ENCODE assay signal across 22 mouse cellular contexts in genomic region chr2:37799137-37799536, GRCm38 (mm10). TPM values are rescaled to one million over a fixed set of nuclear protein-coding genes. Genes with fewer than 3 reads are reported as not detected.
DNase-seq lines count a peak whose midpoint lies in the region; ATAC-seq and TF ChIP-seq lines count a peak whose summit lies in the region.
"Had no signal": no experiment of that assay in that cellular context is flagged by ENCODE, and none has a peak within 500 bp of the region (broad histone marks: within the 10 kb centered on the region; RNA-seq: fewer than 3 reads in every experiment).

No protein-coding gene starts in this region.

- peak overlapping the region; percentile 74 for H3K27ac ChIP-seq in heart, embryonic 10.5 days
- no peak overlapping the region for H3K27ac ChIP-seq in heart, embryonic 12.5 days (ENCODE audit: poor library complexity, severe bottlenecking)
- peak overlapping the region; percentile 28; the same call in 1 of the 2 replicates for H3K27ac ChIP-seq in layer of hippocampus, adult 2 months
- H3K27ac ChIP-seq: forebrain, embryonic 15.5 days; heart, embryonic 15.5 days; hindbrain, postnatal 0 days; liver, embryonic 12.5 days; midbrain, embryonic 13.5 days; stomach, embryonic 15.5 days had no signal

- peak; percentile 56 for DNase-seq in adrenal gland, adult 2 months
- no peak for DNase-seq in adrenal gland, postnatal 25 days
- DNase-seq in heart, embryonic 10.5 days (ENCODE audit: low spot score), result no peak
- DNase-seq in layer of hippocampus, adult 2 months (ENCODE audit: low spot score in 2 of 2), result no peak
- no peak for DNase-seq in layer of hippocampus, adult 18-20 months (ENCODE audit: low spot score in 2 of 2)
- peak; percentile 71 for DNase-seq in retina, embryonic 14.5 days (ENCODE audit: low spot score)
- DNase-seq in right cerebral cortex, postnatal 10 days (ENCODE audit: low spot score in 2 of 2), result no peak
- DNase-seq: cerebellum, adult 11 months; kidney, adult 18-20 months; layer of hippocampus, postnatal 36 days; lung, embryonic 14.5 days; lung, postnatal 4 days; spleen, adult 18-20 months had no signal

- H3K4me2 ChIP-seq in heart, embryonic 12.5 days, result no peak overlapping the region
- H3K4me2 ChIP-seq: forebrain, embryonic 15.5 days; heart, embryonic 15.5 days; liver, embryonic 12.5 days; lung, embryonic 14.5 days; midbrain, embryonic 13.5 days; stomach, embryonic 15.5 days had no signal

- no peak overlapping the region for H3K9ac ChIP-seq in heart, embryonic 12.5 days
- H3K9ac ChIP-seq: forebrain, embryonic 15.5 days; heart, embryonic 15.5 days; liver, embryonic 12.5 days; lung, embryonic 14.5 days; midbrain, embryonic 13.5 days; stomach, embryonic 15.5 days had no signal

- no peak overlapping the region for H3K4me3 ChIP-seq in heart, embryonic 10.5 days
- H3K4me3 ChIP-seq in heart, embryonic 12.5 days, result no peak overlapping the region
- H3K4me3 ChIP-seq in layer of hippocampus, adult 2 months, result no peak overlapping the region
- H3K4me3 ChIP-seq: forebrain, embryonic 15.5 days; heart, embryonic 15.5 days; liver, embryonic 12.5 days; midbrain, embryonic 13.5 days; stomach, embryonic 15.5 days had no signal

- H3K36me3 ChIP-seq in heart, embryonic 10.5 days, result peaks cover 42% of the 10 kb centered on the region
- H3K36me3 ChIP-seq in heart, embryonic 12.5 days, result peaks cover 5% of the 10 kb centered on the region

- no peak for TF ChIP-seq CTCF in layer of hippocampus, adult 2 months (conservative IDR thresholded peaks at IDR 0.05)

- 71% methylated on average over 6 of the region's 6 CpGs for WGBS in heart, embryonic 10.5 days
- 53% methylated on average over 6 of the region's 6 CpGs for WGBS in heart, embryonic 12.5 days

- no peak for ATAC-seq in heart, embryonic 12.5 days (ENCODE audit: insufficient number of reproducible peaks, low FRiP score)
- ATAC-seq: liver, embryonic 12.5 days had no signal

- no peaks in the 10 kb centered on the region for H3K27me3 ChIP-seq in heart, embryonic 10.5 days (ENCODE audit: insufficient read depth, poor library complexity, severe bottlenecking)
- H3K27me3 ChIP-seq in heart, embryonic 12.5 days (replicated peaks), result 0 out of 2 replicates have a peak, but pooled peaks cover 4% of the 10 kb centered on the region
- H3K27me3 ChIP-seq: forebrain, embryonic 15.5 days; midbrain, embryonic 13.5 days had no signal

- H3K9me3 ChIP-seq in heart, embryonic 10.5 days, result no peaks in the 10 kb centered on the region
- H3K9me3 ChIP-seq in heart, embryonic 12.5 days (replicated peaks), result no peaks in the 10 kb centered on the region
- H3K9me3 ChIP-seq: forebrain, embryonic 15.5 days; heart, embryonic 15.5 days; liver, embryonic 12.5 days; midbrain, embryonic 13.5 days; stomach, embryonic 15.5 days had no signal

- H3K4me1 ChIP-seq in heart, embryonic 10.5 days, result peaks cover 79% of the 10 kb centered on the region
- peaks cover 50% of the 10 kb centered on the region for H3K4me1 ChIP-seq in heart, embryonic 12.5 days (replicated peaks)
- H3K4me1 ChIP-seq: forebrain, embryonic 15.5 days had no signal

RNA-seq across cellular contexts. Expression of gene Crb2, which starts 23.1 kb away (rescaled TPM):
- under 1 TPM; 0.32 to 0.73 TPM for total RNA-seq in adrenal gland, adult 2 months (2021)
- 0.47 and 0.86 TPM in 2 replicates for polyA plus RNA-seq in adrenal gland, adult 2 months (2012; rRNA removed)
- total RNA-seq in adrenal gland, postnatal 25 days (2021), result 0.52 and 0.62 TPM in 2 replicates
- 15.2 and 18.5 TPM in 2 replicates for polyA plus RNA-seq in heart, embryonic 10.5 days (2016; fragmentation: Nextera tagmentation; extraction: Ambion mirVana)
- 7.6 and 9.1 TPM in 2 replicates for polyA plus RNA-seq in heart, embryonic 12.5 days (2016; fragmentation: Nextera tagmentation; extraction: Ambion mirVana)
- 1 to 10 TPM; 3.7 to 3.9 TPM for total RNA-seq in layer of hippocampus, adult 2 months (2021)
- total RNA-seq in layer of hippocampus, adult 18-20 months (2021), result 1 to 10 TPM; 2.8 to 3.1 TPM
- total RNA-seq: MEL; neutrophil, adult 5-6 weeks had no signal

Comparison
In these comparisons a context has a peak if more than half of its experiments do, and no peak if none do; other contexts are left out.
1. DNase-seq: peak in adrenal gland, adult 2 months (single experiment) and retina, embryonic 14.5 days (single experiment); none in adrenal gland, postnatal 25 days (single experiment), heart, embryonic 10.5 days (single experiment), layer of hippocampus, adult 2 months (0 of 2), layer of hippocampus, adult 18-20 months (0 of 2) and right cerebral cortex, postnatal 10 days (0 of 2).